Mouse (Mus musculus) hindlimb bud, embryonic 11.5 days (tissue): ENCODE results near the gene Osbpl10.

Experiments
- DNase-seq: peaks from one replicate; pipeline ENCODE4 v3.0.0-alpha.2; 2012; ENCODE audit warnings: low read depth, low spot score; ENCODE audit errors: extremely low spot score

Osbpl10 gene

DNA sequence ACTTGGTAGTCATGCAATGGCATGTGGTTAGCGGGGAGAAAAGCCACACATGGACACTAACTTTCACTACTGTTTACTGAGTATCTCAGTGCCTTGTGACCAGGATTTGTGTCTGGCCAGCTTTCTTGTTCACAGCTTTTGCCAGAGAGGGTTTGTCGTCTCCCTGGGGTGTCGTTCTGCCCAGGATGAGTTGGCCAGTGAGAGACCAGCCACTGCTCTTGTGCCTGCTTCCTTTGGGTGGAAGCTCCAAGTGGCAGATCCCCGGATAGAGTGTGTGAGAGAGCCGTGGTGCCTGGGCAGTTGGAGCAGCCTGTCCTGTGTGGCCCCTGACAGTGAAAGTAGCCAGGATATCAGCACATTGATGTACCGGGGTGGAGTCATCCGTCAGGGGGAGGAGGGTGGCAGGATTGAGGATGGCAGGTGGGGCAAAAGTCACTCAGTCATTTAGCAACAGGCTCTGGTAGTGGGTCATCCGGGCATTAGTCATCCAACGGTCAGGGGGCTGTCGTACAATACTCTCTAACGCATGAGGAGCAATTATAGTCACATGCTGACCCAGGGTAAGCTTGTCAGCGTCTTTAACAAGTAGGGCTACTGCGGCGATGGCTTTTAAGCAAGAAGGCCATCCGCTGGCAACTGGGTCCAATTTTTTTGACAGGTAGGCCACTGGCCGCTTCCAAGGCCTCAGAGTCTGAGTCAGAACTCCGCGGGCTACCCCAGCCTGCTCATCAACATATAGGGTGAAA, 170.8 kb downstream of the Osbpl10 start:
- DNase-seq: no peak

DNA sequence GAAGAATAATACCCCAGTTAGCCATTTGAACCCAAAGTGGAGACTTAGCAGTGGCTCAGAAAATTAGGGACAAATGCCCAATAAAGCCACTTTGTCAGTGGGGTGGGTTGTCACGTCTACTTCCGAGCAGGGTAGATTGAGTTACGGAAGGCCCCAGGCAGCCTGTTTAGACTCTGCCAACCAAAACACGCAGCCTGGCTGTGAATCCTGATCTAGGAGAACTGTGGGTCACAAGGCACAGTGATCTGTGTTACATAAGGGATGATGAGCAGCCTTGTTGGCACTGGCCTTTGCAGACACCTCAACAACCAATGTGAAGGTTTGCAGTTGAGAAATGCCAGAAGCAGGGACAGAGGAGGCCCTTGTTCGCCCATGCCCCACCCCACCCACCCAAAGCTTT, 183.2 kb downstream of the Osbpl10 start:
- DNase-seq: no peak

- DNase-seq: peak; percentile 24
Measured at GRCm38 (mm10) chr9:115163031-115163430, 184.7 kb downstream of the Osbpl10 start.

GRCm38 (mm10) chr9:115163693-115164092, 185.3 kb downstream of the Osbpl10 start:
- no peak for DNase-seq

GRCm38 (mm10) chr9:115164351-115164750, 186.0 kb downstream of the Osbpl10 start:
- DNase-seq: no peak

GRCm38 (mm10) chr9:115165996-115166395, 187.6 kb downstream of the Osbpl10 start:
- no peak for DNase-seq

- no peak for DNase-seq
Measured at GRCm38 (mm10) chr9:115169591-115169990, 191.2 kb downstream of the Osbpl10 start.

DNA sequence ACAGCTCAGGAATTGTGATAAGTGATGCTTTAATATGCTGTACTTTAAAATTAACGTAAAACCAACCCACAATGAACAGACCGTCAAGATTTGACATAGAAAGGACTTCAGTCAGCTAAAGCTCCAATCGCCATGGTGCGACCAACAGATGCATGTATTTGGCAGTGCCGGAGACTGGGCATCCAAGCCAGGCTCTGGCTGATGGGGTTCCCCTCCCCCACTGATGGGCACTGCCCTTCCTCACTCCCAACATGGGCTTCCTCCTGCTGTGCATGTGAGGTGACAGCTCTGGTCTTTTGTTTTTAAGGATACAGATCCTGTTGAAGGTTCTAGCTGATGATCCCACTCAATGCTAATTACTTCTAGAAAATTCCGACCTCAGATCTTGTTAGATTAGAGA, 193.7 kb downstream of the Osbpl10 start:
- DNase-seq: no peak

- DNase-seq: no peak
Measured at GRCm38 (mm10) chr9:115179154-115179553, 200.8 kb downstream of the Osbpl10 start.

DNA sequence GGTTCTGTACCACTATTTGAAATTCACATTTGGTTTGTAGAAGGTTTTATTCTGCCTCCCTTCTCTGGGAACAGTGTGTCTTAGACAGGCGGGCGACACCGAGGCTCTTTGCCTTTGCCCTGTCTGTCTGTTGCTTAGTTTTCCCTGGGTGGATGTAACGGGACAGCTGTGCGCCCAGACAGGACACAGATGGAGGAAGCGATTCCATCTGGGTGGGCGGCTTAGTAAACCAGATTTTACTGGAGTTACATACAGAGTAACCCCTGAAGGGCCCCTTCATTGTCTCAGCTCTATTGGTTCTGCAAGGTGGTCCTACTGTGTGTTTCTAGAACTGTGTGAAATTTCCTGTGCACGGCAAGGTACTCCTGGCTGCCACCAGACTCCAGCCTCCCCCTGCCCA, 201.6 kb downstream of the Osbpl10 start:
- DNase-seq: no peak

- no peak for DNase-seq
Measured at GRCm38 (mm10) chr9:115186402-115186801, 208.0 kb downstream of the Osbpl10 start.

DNA sequence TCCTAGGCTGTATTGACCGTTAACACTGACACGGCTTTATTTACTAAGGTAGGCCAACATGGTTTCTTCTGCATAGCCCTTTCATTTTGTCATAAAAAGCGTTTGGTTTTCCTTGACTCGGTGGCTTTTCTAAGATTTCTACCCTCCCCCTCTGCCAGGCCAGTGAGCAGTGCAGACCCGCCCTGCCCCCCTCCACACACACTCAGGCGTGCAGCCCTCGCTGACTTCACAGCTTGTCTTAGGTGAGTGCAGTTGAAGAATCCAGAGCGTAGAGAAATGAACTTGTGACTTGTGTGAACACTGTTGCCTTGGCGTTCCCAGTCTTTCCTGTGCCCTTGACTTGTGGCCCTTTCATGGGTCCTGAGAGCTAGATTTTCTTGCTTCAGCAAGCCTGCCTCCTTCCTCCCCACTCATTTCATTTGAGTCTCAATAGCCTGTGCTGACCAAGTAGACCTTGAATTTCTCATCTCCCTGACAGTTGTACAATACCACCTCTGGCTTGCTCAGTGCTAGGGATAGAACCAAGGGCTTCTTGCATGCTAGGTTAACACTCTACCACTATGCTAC, 212.1 kb downstream of the Osbpl10 start:
- DNase-seq: no peak

GRCm38 (mm10) chr9:115192890-115193289, 214.5 kb downstream of the Osbpl10 start:
- no peak for DNase-seq

DNA sequence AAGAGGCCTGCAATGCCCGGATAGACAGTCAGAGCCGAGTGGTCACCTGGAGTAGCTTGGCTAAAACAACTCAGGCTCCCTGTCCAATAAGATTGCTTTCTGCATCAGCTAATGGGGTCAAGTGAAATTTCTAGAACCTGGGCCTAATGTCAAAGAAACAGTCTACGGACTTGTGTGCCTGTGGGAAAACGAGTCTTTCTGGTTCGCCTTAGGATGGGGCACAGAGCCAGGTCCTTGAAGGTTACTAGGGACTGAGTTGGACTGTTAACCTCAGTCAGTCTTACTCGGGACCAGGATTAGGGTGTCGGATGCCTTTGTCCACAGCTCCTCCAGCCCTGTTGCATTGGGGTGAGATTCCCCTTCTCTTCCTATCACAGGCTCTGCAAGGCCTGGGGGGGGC, 218.7 kb downstream of the Osbpl10 start:
- no peak for DNase-seq

DNA sequence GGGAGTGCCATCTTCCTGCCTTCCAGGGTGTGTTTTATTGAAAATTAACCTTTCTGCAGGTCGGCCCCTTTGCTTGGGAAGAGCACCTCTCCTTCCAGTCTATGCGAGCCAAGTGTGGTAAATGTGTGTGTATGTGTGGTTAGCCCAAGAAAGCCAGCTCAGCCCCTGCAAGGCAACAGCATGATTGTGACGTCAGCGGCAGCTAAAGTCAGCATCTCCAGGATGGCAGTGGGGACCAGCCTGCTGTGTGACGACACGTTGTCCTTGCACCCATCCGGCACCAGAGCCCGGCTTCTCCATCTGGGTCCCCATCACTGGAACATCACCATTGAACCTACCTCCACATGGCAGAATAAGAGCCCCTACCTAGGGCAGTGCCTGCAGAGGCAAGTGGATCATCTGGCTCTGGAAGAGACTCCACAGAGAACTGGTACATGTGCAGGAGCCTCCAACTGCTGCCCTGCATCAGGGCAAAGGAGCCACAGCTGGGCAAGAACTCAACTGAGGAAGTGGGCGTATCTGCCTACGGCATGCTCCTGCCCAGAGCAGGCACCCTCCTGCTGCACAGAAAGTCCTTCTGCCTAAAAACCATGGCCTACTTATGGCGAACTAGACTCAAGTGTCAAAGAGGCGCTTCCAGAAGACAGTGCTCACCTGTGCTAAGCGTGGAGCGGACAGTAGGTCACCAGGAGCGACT, 221.9 kb downstream of the Osbpl10 start:
- DNase-seq: no peak

- DNase-seq: no peak
Measured at GRCm38 (mm10) chr9:115201264-115201663, 222.9 kb downstream of the Osbpl10 start.

- DNase-seq: no peak
Measured at GRCm38 (mm10) chr9:115203136-115203535, 224.8 kb downstream of the Osbpl10 start.

GRCm38 (mm10) chr9:115205491-115205890, 227.1 kb downstream of the Osbpl10 start:
- DNase-seq: no peak

DNA sequence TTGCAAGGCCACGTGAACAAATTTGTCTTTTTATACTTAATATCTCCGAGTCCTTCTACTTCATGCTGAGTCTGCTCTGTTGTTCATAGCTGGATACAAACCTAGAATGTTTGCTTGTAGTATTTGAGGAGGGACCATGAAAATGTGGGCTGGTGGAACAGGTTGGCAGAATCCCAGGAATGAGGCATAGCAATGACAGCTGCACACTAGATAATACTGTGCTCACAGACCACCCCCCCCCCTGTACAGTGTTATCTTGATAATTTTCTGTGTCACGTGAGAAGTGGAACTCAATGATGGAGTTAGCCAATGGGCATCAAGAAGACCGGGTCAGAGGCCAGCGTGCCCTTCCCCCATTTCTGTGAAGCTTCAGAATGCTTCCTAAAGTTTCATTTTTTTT, 227.8 kb downstream of the Osbpl10 start:
- no peak for DNase-seq

GRCm38 (mm10) chr9:115209737-115210136, 231.4 kb downstream of the Osbpl10 start:
- no peak for DNase-seq

- DNase-seq: no peak
Measured at GRCm38 (mm10) chr9:115210535-115210934, 232.2 kb downstream of the Osbpl10 start.

DNA sequence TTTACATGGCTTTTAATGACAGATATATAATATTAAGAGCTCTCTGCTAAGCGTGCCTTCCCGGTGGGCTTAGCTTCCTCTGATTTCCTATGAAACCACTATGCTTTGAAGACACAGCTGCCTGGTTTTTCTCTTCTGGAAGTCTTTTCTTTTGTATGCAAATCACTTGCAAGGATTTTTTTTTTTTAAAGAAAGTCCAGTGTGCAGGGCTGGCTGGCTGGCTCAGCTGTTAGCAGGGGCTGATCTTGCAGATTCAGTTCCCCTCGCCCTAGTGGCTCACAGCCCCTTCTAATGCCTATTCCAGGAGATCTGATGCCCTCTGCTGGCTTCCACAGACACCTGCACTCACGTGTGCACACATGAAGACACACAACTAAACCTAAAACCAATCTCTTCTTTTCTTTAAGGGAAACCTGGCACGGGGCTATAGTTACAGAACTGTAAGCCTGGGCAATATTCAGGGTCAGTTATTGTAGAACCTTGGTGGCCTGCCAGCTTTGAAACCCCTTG, 235.4 kb downstream of the Osbpl10 start:
- DNase-seq: no peak
